Mouse (Mus musculus): Measurements from ENCODE around the gene Naa15. TPM values are rescaled to one million over a fixed set of nuclear protein-coding genes. Genes with fewer than 3 reads are reported as not detected.

Naa15 gene
- total RNA-seq (2023; ENCODE audit: inconsistent age) = 103 to 122 TPM (median 114 TPM) in 4 replicates

GRCm38 (mm10) chr3:51415098-51416072 lies at the start of gene Naa15:
Naa15 (plus strand) TSS chr3:51415148.

GRCm38 (mm10) chr3:51396219-51397068 lies 18.5 kb upstream of the Naa15 start, which contains the start of gene Mgarp:
Mgarp (minus strand) TSS chr3:51396738.

DNA sequence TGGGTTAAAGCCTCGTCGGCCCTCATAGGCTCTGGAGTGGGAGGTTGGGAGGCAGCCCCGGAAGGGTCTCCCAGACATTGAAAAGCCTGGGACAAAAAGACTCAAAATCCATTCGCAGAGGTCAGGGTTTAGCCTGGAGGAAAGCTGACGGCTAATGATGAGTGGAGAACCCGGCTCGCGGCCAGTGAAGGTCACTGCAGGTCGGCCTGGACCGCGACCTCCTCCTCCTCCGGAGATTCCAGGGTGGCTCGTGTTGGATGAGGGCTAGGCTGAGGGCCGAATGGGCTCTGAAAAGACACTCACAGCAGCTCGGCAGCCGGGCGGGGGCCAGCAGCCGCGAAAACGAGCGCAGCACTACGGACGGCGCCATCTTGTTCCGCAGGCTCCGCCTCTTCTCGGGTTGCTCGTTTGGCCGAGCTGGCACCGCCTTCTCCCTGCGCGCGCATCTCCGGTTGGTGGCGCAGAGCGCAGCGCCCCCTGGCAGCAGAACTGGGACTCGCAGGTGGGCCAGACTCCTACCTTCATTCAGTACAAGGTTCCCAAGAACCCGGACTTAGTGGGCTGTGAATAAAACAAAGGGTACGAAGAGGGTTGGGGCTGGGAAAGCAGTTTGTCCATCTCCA lies 6.3 kb upstream of the Naa15 start, which contains the start of gene Ndufc1:
Gene Ndufc1, minus strand, starts transcription at position 428 of the 623 bp plus-strand sequence.

DNA sequence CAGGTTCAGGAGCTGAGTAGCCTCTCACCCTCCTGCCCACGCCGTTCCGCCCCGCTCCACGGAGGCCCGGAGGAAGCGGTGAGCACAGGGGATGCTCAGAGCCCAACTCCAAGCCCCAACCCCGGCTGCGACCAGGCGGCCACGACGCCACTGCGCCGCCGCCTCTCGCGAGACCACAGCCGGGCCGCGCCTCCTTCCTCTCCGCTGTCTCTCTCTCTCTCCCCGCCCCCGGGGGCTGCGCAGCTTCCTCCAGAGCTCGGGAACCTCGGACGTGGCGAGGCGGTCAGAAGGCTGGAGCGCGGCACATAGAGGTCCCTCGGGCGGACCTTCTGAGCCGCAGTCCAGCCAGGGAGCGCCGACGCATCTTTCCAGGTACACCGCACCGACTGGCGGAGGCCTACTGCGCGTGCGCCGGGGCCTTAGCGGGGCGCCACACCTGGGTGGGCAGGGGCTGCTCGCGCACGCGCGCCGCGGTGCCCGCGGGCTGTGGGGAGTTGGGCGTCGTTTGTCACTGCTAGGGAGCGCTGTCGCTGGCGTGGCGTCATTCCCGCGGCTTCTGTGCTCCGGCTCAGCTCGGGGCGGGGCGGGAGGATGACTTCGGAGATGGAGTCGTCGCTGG lies 68.9 kb downstream of the Naa15 start, which contains the start of gene Rab33b:
Gene Rab33b, plus strand, starts transcription at position 180 of the 619 bp plus-strand sequence.

Other genes starting within 250 kb of the Naa15 start
- 2.9 to 3.3 TPM (median 3.3 TPM) in 4 replicates for gene Noct, start 190.7 kb upstream of the Naa15 start, total RNA-seq (2023; ENCODE audit: inconsistent age)
- gene Elf2, start 74.5 kb upstream of the Naa15 start, total RNA-seq (2023; ENCODE audit: inconsistent age) = 123 to 135 TPM (median 129 TPM) in 4 replicates
- 0.57 TPM in 1 of 4 replicates, not detected in the others for gene Mgarp, start 18.4 kb upstream of the Naa15 start, total RNA-seq (2023; ENCODE audit: inconsistent age)
- gene Ndufc1, start 6.2 kb upstream of the Naa15 start, total RNA-seq (2023; ENCODE audit: inconsistent age) = 53.5 to 67.3 TPM (median 59.1 TPM) in 4 replicates
- gene Rab33b, start 68.8 kb downstream of the Naa15 start, total RNA-seq (2023; ENCODE audit: inconsistent age) = 26.3 to 34.6 TPM (median 28.0 TPM) in 4 replicates
- 31.7 to 39.4 TPM (median 36.0 TPM) in 4 replicates for gene Setd7, start 145.7 kb downstream of the Naa15 start, total RNA-seq (2023; ENCODE audit: inconsistent age)
- 8.1 to 11.5 TPM (median 10.9 TPM) in 4 replicates for gene Mgst2, start 245.2 kb downstream of the Naa15 start, total RNA-seq (2023; ENCODE audit: inconsistent age)